Mouse (Mus musculus): ENCODE data around the gene Orm3.

Orm3 gene

GRCm38 (mm10) chr4:63355877-63356665 lies at the start of gene Orm3:
Orm3 (plus strand) TSS chr4:63356162.
- DNase-seq (ENCODE audit: low read depth, low spot score) = no peak

GRCm38 (mm10) chr4:63307175-63308062 lies 48.5 kb upstream of the Orm3 start:
- peak; percentile 71 for DNase-seq (ENCODE audit: low read depth, low spot score)

- no peak for DNase-seq (ENCODE audit: low read depth, low spot score)
Measured at GRCm38 (mm10) chr4:63308316-63308715, 47.6 kb upstream of the Orm3 start.

- no peak for DNase-seq (ENCODE audit: low read depth, low spot score)
Measured at GRCm38 (mm10) chr4:63310247-63310855, 45.6 kb upstream of the Orm3 start.

GRCm38 (mm10) chr4:63311426-63311825 lies 44.5 kb upstream of the Orm3 start:
- no peak for DNase-seq (ENCODE audit: low read depth, low spot score)

DNA sequence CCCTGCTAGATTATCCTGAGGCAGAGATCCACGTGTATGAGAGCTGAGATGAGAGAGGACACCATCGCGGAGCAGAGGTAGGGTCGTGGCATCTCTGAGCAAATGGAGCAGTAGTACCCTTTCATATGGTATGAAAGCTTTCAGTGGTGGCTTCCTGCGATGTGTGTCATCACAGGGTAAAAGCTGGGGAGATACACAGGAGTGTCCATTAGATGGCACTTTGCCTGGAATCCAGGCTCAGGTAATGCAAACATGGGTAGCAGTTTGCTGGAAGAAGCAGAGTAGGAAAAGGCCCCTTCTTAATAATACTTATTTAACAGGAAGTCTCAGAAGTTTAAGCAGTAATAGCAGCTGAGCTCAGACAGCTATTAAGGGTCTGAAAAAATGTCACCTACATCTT lies 41.9 kb upstream of the Orm3 start:
- no peak for DNase-seq (ENCODE audit: low read depth, low spot score)

GRCm38 (mm10) chr4:63316076-63316746 lies 39.8 kb upstream of the Orm3 start:
- no peak for DNase-seq (ENCODE audit: low read depth, low spot score)

DNA sequence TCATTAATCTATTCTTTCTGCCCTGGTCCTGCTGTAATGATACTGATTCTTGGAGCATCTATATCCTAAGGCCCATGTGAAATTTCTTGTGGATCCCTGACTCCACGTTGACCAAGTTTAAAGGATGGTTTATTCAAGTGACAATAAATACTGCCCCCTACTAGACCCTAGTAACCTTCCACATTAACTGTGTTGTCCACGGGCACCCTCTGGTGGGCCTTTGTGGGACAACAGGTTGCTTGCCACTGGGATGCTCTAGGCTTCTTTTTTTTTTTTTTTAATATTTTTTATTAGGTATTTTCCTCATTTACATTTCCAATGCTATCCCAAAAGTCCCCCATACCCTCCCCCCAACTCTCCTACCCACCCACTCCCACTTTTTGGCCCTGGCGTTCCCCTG lies 36.4 kb upstream of the Orm3 start:
- DNase-seq (ENCODE audit: low read depth, low spot score) = peak; percentile 16

GRCm38 (mm10) chr4:63323275-63323815 lies 32.6 kb upstream of the Orm3 start:
- no peak for DNase-seq (ENCODE audit: low read depth, low spot score)

DNA sequence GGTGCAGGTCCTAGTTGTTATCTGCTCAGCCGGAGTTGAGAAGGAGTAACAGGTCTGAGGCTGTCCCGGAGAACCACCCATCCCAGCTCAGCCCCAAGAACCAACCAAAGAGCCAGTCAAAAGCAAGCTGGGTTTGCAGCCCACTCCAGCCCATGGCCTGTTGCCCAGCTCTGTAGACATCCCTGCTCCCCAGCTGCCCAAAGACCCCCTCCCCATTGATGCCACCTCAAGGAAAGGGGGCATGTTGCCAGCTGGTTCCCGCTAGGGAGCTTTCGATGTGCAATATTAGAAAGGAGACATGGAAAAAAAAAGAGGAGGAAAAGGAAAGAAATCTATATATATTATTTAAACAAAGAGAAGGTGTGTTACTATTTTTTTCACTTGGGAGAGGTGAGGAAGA lies 22.6 kb upstream of the Orm3 start:
- no peak for DNase-seq (ENCODE audit: low read depth, low spot score)

GRCm38 (mm10) chr4:63338414-63339076 lies 17.4 kb upstream of the Orm3 start:
- no peak for DNase-seq (ENCODE audit: low read depth, low spot score)

GRCm38 (mm10) chr4:63342491-63342890 lies 13.5 kb upstream of the Orm3 start:
- DNase-seq (ENCODE audit: low read depth, low spot score) = no peak

DNA sequence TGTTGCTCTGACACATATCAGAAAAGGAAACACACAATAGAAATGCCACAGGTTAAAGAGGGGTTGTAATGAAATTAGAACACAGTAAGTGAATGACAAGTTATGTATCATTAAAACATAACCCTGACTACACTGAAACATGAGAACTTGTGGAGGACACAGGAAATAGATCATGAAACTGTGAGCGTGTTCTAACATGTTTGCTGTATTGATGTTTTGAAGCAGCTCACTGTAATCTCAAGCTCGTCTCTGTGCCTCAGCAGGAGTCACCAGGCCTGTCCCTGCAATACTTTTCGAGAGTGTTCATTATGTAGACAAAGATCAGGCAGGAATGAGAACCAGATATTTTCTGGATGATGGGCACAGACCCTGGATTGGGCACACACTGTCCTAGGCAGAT lies 12.4 kb upstream of the Orm3 start:
- DNase-seq (ENCODE audit: low read depth, low spot score) = no peak

- DNase-seq (ENCODE audit: low read depth, low spot score) = no peak
Measured at GRCm38 (mm10) chr4:63344295-63344694, 11.7 kb upstream of the Orm3 start, which contains the start of gene Orm1. Orm1 (plus strand) TSS chr4:63344560.

DNA sequence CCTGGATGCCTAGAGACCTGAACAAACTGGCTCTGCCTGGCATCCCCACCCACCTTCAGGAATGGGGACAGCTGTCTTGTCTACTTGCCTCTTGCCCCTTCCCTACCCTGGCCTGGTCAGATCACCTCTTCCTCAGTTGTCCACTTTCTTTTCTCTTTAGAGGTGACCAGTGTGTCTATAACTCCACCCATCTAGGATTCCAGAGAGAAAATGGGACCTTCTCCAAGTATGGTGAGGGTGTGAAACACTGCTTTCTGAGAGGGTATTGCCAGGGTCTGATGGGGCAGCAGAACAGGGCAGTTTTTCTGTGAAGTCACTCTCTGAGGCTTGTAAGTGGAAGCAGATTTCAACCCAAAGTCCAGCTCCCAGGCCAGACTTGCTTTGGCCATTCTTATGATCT lies 10.7 kb upstream of the Orm3 start:
- no peak for DNase-seq (ENCODE audit: low read depth, low spot score)

GRCm38 (mm10) chr4:63346659-63347058 lies 9.3 kb upstream of the Orm3 start:
- DNase-seq (ENCODE audit: low read depth, low spot score) = no peak

- DNase-seq (ENCODE audit: low read depth, low spot score) = no peak
Measured at GRCm38 (mm10) chr4:63348524-63348923, 7.4 kb upstream of the Orm3 start.

- no peak for DNase-seq (ENCODE audit: low read depth, low spot score)
Measured at GRCm38 (mm10) chr4:63356981-63357570, 1.1 kb downstream of the Orm3 start.

DNA sequence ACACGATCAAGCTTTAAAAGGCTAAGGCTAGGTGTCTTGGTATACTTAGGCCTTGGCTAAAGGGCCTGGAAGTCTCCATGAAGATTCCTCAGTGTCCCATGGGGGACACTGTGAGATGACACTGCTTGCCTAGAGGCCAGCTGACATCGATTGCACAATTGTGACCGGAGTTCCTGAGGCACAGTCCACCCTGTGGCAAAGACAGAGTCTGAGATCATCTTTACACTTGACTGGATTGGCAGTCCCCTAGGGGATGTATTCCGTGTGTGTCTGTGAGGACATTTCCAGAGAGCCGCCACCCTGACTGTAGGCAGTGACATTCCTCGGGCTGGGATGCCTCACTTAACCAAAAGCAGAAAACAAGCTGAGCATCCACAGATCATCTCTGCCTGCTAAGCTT lies 3.9 kb downstream of the Orm3 start:
- DNase-seq (ENCODE audit: low read depth, low spot score) = no peak

GRCm38 (mm10) chr4:63362150-63362549 lies 6.2 kb downstream of the Orm3 start, which contains the start of gene Orm2:
Orm2 (plus strand) TSS chr4:63362449.
- no peak for DNase-seq (ENCODE audit: low read depth, low spot score)
